Mouse (Mus musculus) C2C12 (cell line): ENCODE measurements around the gene Ap3b1. TPM values are rescaled to one million over a fixed set of nuclear protein-coding genes. Genes with fewer than 3 reads are reported as not detected.

Experiments used
- H3K27me3 ChIP-seq: one replicate; pipeline ENCODE4 v1.6.1; 2011; ENCODE audit not compliant: control insufficient read depth, insufficient read depth, insufficient read length
- H3K36me3 ChIP-seq: one replicate; pipeline ENCODE4 v1.6.1; 2011; ENCODE audit not compliant: control insufficient read depth, insufficient read depth
- H3K4me3 ChIP-seq: one replicate; pipeline ENCODE4 v1.5.1; 2011; ENCODE audit warnings: mild to moderate bottlenecking, control low read depth; ENCODE audit not compliant: poor library complexity, insufficient read depth, severe bottlenecking
- H3K79me2 ChIP-seq: one replicate; pipeline ENCODE4 v1.6.1; 2011; ENCODE audit not compliant: control insufficient read depth, insufficient read depth
- H3K79me3 ChIP-seq: one replicate; pipeline ENCODE4 v1.6.1; 2011; ENCODE audit warnings: low read depth, control low read depth
- H3ac ChIP-seq: one replicate; pipeline ENCODE3; 2011; ENCODE audit warnings: low read depth; ENCODE audit not compliant: control insufficient read depth, insufficient read length
- CEBPB ChIP-seq: IDR thresholded peaks from one replicate; pipeline ENCODE4 v1.6.1; 2011; ENCODE audit warnings: low read depth, mild to moderate bottlenecking, control low read depth, moderate library complexity
- CTCF ChIP-seq: IDR thresholded peaks from one replicate; pipeline ENCODE4 v1.5.1; 2011; ENCODE audit not compliant: control insufficient read depth, insufficient read depth, insufficient read length
- FOSL1 ChIP-seq: IDR thresholded peaks from one replicate; pipeline ENCODE4 v1.8.0; 2011; ENCODE audit warnings: mild to moderate bottlenecking, low read length; ENCODE audit not compliant: poor library complexity, insufficient read depth, severe bottlenecking
- MAX ChIP-seq: IDR thresholded peaks from one replicate; pipeline ENCODE4 v1.6.1; 2011; ENCODE audit warnings: mild to moderate bottlenecking, control low read depth
- MYOD1 ChIP-seq: IDR thresholded peaks from one replicate; pipeline ENCODE4 v1.6.1; 2011; ENCODE audit warnings: low read depth; ENCODE audit not compliant: control insufficient read depth, insufficient read length
- MYOG ChIP-seq: IDR thresholded peaks from one replicate; pipeline ENCODE4 v1.6.1; 2011; ENCODE audit not compliant: control insufficient read depth, insufficient read length; ENCODE audit errors: extremely low read depth
- USF1 ChIP-seq: IDR thresholded peaks from one replicate; pipeline ENCODE4 v1.6.1; 2011; ENCODE audit warnings: low read depth, mild to moderate bottlenecking, control low read depth, moderate library complexity
- polyA plus RNA-seq: library from polyadenylated mRNA; unstranded; fragments of >200 nt; fragmentation: generic; extraction: Trizol; gene quantifications from one replicate; pipeline ENCODE4 v1.2.1, GENCODE M21; 2012; ENCODE audit warnings: missing spikeins

Gene Ap3b1
- polyA plus RNA-seq, 1 experiment, result 21.2 TPM

- peaks cover 14% of the 10 kb centered on the region for H3K27me3 ChIP-seq
- TF ChIP-seq MAX (no peak), CEBPB (no peak), MYOD1 (no peak), USF1 (no peak), MYOG (no peak), FOSL1 (no peak)
Observed at GRCm38 (mm10) chr13:94595701-94596361, 237.1 kb downstream of the Ap3b1 start.

GRCm38 (mm10) chr13:94596386-94597033 is 237.8 kb downstream of the Ap3b1 start:
- H3K36me3 ChIP-seq, result no peaks in the 10 kb centered on the region
- H3K27me3 ChIP-seq, result peaks cover 18% of the 10 kb centered on the region
- TF ChIP-seq CTCF (no peak), MYOG (no peak), FOSL1 (no peak), CEBPB (no peak), MAX (no peak), MYOD1 (no peak), USF1 (no peak)
- no peaks in the 10 kb centered on the region for H3K79me3 ChIP-seq
- no peak overlapping the region for H3K4me3 ChIP-seq
- H3K79me2 ChIP-seq, result no peaks in the 10 kb centered on the region
- H3ac ChIP-seq, result no peak overlapping the region

More at GRCm38 (mm10) chr13:94595701-94596361, 237.1 kb downstream of the Ap3b1 start:
- H3K4me3 ChIP-seq, result no peak overlapping the region
- no peaks in the 10 kb centered on the region for H3K79me2 ChIP-seq
- no peak overlapping the region for H3ac ChIP-seq
- no peaks in the 10 kb centered on the region for H3K79me3 ChIP-seq
- H3K36me3 ChIP-seq, result no peaks in the 10 kb centered on the region

- Histone ChIP-seq H3K36me3 (no peaks in the 10 kb centered on the region), H3ac (no peak overlapping the region), H3K4me3 (no peak overlapping the region), H3K27me3 (peaks cover 38% of the 10 kb centered on the region), H3K79me3 (no peaks in the 10 kb centered on the region), H3K79me2 (no peaks in the 10 kb centered on the region)
- TF ChIP-seq MYOD1, result no peak
- no peak for TF ChIP-seq MAX
- no peak for TF ChIP-seq CTCF
- TF ChIP-seq FOSL1, result no peak
- no peak for TF ChIP-seq MYOG
- TF ChIP-seq USF1, result no peak
- no peak for TF ChIP-seq CEBPB
Observed at GRCm38 (mm10) chr13:94599718-94600117, 241.0 kb downstream of the Ap3b1 start.

- Histone ChIP-seq H3K27me3 (peaks cover 43% of the 10 kb centered on the region), H3K79me2 (no peaks in the 10 kb centered on the region), H3K4me3 (no peak overlapping the region), H3K36me3 (no peaks in the 10 kb centered on the region), H3ac (no peak overlapping the region), H3K79me3 (no peaks in the 10 kb centered on the region)
- TF ChIP-seq MYOD1 (no peak), FOSL1 (no peak), MYOG (no peak), USF1 (no peak), CTCF (no peak), CEBPB (no peak), MAX (no peak)
Observed at GRCm38 (mm10) chr13:94607035-94607860, 248.5 kb downstream of the Ap3b1 start.

- peaks cover 45% of the 10 kb centered on the region for H3K27me3 ChIP-seq
- no peaks in the 10 kb centered on the region for H3K79me3 ChIP-seq
- H3K36me3 ChIP-seq, result no peaks in the 10 kb centered on the region
- H3ac ChIP-seq, result no peak overlapping the region
- H3K79me2 ChIP-seq, result no peaks in the 10 kb centered on the region
- H3K4me3 ChIP-seq, result no peak overlapping the region
- TF ChIP-seq MYOG (no peak), MAX (no peak), CEBPB (no peak), MYOD1 (no peak), USF1 (no peak), CTCF (no peak), FOSL1 (no peak)
Observed at GRCm38 (mm10) chr13:94607861-94608223, 249.1 kb downstream of the Ap3b1 start.
